ENCODE assay signal across 10 mouse cellular contexts in genomic region chr3:57472407-57472806, GRCm38 (mm10). TPM values are rescaled to one million over a fixed set of nuclear protein-coding genes. Genes with fewer than 3 reads are reported as not detected.
DNase-seq lines count a peak whose midpoint lies in the region; ATAC-seq lines count a peak whose summit lies in the region.
"Had no signal": no experiment of that assay in that cellular context is flagged by ENCODE, and none has a peak within 500 bp of the region (broad histone marks: within the 10 kb centered on the region; RNA-seq: fewer than 3 reads in every experiment).

No protein-coding gene starts in this region.

- H3K36me3 ChIP-seq in hindbrain, embryonic 10.5 days = peaks cover 17% of the 10 kb centered on the region
- H3K36me3 ChIP-seq in limb, embryonic 13.5 days = peaks cover 14% of the 10 kb centered on the region
- H3K36me3 ChIP-seq: liver, embryonic 13.5 days had no signal

- 31% methylated on average over 4 of the region's 4 CpGs for WGBS in hindbrain, embryonic 10.5 days
- WGBS in limb, embryonic 13.5 days = 29% methylated on average over 4 of the region's 4 CpGs

- no peaks in the 10 kb centered on the region for H3K9me3 ChIP-seq in hindbrain, embryonic 10.5 days
- H3K9me3 ChIP-seq in limb, embryonic 13.5 days = no peaks in the 10 kb centered on the region
- H3K9me3 ChIP-seq: liver, embryonic 13.5 days had no signal

- peak; percentile 55 for DNase-seq in Muller cell, postnatal 12 days (ENCODE audit: inconsistent ontology term)
- peak; percentile 67 for DNase-seq in adipocyte (ENCODE audit: low spot score)
- peak; percentile 83 for DNase-seq in hindbrain, embryonic 10.5 days (ENCODE audit: low spot score)
- no peak for DNase-seq in thymus, postnatal 36 days
- DNase-seq in gastrocnemius, adult 18-20 months (ENCODE audit: low spot score) = no peak
- DNase-seq: adrenal gland, adult 8-10 months; liver, embryonic 13.5 days had no signal

- H3K4me1 ChIP-seq in hindbrain, embryonic 10.5 days (replicated peaks) = peaks cover 41% of the 10 kb centered on the region
- H3K4me1 ChIP-seq in limb, embryonic 13.5 days = peaks cover 40% of the 10 kb centered on the region

- no peak overlapping the region for H3K4me3 ChIP-seq in hindbrain, embryonic 10.5 days
- H3K4me3 ChIP-seq in limb, embryonic 13.5 days = no peak overlapping the region
- H3K4me3 ChIP-seq: liver, embryonic 13.5 days had no signal

- peak overlapping the region; percentile 80 for H3K27ac ChIP-seq in hindbrain, embryonic 10.5 days
- H3K27ac ChIP-seq in limb, embryonic 13.5 days = peak overlapping the region; percentile 65; the same call in 1 of the 2 replicates
- H3K27ac ChIP-seq: liver, embryonic 13.5 days had no signal

- peak; percentile 51; the same call in 1 of the 2 replicates for ATAC-seq in limb, embryonic 13.5 days (ENCODE audit: low FRiP score, low read depth)
- no peak for ATAC-seq in granulocyte monocyte progenitor cell, adult 5-6 weeks (replicated peaks; ENCODE audit: poor library complexity, severe bottlenecking)

- no peaks in the 10 kb centered on the region for H3K27me3 ChIP-seq in hindbrain, embryonic 10.5 days (ENCODE audit: insufficient read depth, poor library complexity, severe bottlenecking)
- H3K27me3 ChIP-seq in limb, embryonic 13.5 days = no peaks in the 10 kb centered on the region
- H3K27me3 ChIP-seq: liver, embryonic 13.5 days had no signal

- no peak overlapping the region; the same call in 1 of the 2 replicates for H3K9ac ChIP-seq in limb, embryonic 13.5 days
- H3K9ac ChIP-seq: liver, embryonic 13.5 days had no signal

- H3K4me2 ChIP-seq in limb, embryonic 13.5 days (replicated peaks) = 0 out of 2 replicates have a peak overlapping the region, but pooled peaks have one; percentile 7
- H3K4me2 ChIP-seq: liver, embryonic 13.5 days had no signal

RNA-seq across cellular contexts. Expression of gene Tm4sf4, which starts 47.3 kb away (rescaled TPM):
- polyA plus RNA-seq in hindbrain, embryonic 10.5 days (2016; fragmentation: Nextera tagmentation; extraction: Ambion mirVana) = 0.20 TPM in 1 of 2 replicates, not detected in the other
- 0.22 and 0.29 TPM in 2 replicates for polyA plus RNA-seq in limb, embryonic 13.5 days (2015; fragmentation: Nextera tagmentation; extraction: Ambion mirVana)
- not detected in 2 replicates for total RNA-seq in granulocyte monocyte progenitor cell, adult 5-6 weeks (2014; fragmentation: Nextera tagmentation)
- not detected in 2 replicates for total RNA-seq in granulocyte monocyte progenitor cell, adult 5-6 weeks (2017)
- not detected for total RNA-seq in gastrocnemius, adult 18-20 months (2021)
- total RNA-seq: heart, adult 8-10 months had no signal

Comparison
In these comparisons a context has a peak if more than half of its experiments do, and no peak if none do; other contexts are left out.
1. DNase-seq: peak in Muller cell, postnatal 12 days (single experiment), adipocyte (single experiment) and hindbrain, embryonic 10.5 days (single experiment); none in thymus, postnatal 36 days (0 of 2) and gastrocnemius, adult 18-20 months (single experiment).